Mouse (Mus musculus) spleen, adult 12 weeks (tissue): ENCODE measurements around the gene Eno1.

ENCODE experiments used
- DNase-seq: peaks from one replicate; pipeline ENCODE4 v3.0.0; 2022; ENCODE audit warnings: low spot score

Gene Eno1

DNA sequence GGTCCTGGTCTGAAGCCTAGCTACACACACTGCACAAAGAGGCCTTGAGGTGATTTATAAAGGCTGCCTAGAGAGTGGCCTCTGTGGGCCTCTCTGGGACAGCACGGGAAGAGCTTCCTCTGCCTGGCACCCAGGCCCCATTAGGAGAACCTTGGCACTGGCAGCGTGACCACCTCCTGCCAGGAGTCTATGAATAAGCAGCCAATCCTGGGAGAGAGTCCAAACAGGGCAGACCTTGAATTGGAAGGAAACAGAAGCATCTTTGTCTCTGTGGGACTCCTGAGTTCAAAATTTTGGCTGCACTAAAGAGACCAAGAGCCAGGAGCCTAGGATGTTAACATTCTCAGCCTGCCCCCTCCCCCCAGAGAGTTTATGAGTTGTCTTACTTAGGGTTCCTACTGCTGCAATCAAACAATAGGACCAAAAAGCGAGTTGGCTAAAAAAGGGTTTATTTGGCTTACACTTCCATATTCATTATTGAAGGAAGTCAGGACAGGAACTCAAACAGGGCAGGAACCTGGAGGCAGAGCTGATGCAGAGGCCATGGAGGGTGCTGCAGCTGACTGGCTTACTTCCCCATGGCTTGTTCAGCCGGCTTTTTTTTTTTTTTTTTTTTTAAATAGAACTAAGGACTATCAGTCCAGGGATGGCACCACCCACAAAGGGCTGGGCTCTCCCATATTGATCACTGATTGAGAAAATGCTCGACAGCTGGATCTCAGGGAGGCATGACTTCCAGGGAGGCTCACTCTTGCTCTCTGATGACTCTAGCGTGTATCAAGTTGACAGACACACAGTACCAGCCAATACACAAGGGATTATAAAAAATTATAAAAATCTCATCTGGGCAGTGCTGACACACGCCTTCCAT, 9.5 kb upstream of the Eno1 start:
- no peak for DNase-seq

- DNase-seq, result no peak
These were observed 7.8 kb upstream of the Eno1 start for GRCm38 (mm10) chr4:150228581-150229348.

- no peak for DNase-seq
These were observed 6.7 kb upstream of the Eno1 start for GRCm38 (mm10) chr4:150229747-150230390.

DNA sequence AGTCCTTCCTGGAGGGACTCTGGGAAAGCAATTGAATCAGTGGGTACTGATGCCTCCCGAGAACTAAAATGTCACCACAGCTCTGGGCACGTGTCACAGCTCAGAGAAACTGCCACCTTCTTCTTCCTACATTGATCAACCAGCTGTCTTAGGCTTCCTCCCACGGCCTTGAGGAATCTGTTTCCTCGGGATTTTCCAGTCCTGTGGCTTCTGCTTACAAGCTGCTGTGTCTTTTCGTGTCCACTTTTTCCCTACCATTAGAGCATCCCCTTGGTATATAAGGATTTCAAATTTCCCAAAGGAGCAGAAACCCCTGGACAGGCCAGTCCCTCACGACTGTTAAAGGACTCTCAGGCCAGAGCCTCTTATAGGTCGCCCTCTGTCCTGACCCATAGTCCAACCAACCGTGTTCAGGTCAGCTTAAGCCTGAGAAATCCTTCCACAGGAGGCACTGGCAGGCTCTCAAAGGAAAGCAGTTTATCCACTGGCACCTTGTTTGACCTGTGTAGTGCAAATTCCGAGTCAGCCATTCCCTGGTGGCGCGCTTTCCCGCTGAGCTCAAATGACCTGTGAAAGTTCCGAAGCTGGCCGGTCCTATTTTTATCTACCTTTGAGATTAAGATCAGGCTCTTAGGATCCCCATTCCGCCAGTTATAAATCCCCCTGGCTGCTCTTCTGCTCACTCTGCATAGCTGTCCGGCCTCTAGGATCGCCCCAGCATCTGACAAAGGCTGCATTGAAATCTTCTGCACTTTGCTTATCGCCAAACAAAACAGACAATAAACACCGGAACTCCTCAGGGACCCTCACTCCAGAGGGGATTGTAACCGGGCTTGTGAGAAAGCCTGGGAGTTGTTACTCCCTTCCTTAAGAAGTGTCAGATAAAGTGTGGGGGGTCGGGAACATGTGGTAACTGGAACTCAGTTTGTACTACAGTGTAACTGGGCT, 5.8 kb upstream of the Eno1 start:
- DNase-seq, result no peak

DNA sequence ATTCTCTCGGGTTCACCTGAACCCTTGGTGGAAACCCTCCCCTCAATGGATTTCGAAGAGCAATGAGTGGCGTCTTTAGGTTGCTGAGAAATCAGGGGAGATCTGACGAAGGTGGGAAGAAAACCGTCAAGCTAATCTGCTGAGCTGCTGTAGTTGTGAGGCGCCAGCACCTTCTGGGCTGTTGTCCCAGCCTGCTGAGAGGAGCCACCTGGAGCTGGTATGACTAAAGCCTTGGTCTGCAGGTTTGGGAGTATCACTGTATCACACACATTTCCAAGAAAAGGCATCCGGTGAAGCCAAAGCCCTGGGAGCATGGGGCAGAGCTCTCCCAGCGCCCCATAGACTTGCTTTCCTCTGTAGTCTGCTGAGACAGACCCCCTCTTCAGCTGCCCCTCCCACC, 4.7 kb upstream of the Eno1 start:
- no peak for DNase-seq

DNA sequence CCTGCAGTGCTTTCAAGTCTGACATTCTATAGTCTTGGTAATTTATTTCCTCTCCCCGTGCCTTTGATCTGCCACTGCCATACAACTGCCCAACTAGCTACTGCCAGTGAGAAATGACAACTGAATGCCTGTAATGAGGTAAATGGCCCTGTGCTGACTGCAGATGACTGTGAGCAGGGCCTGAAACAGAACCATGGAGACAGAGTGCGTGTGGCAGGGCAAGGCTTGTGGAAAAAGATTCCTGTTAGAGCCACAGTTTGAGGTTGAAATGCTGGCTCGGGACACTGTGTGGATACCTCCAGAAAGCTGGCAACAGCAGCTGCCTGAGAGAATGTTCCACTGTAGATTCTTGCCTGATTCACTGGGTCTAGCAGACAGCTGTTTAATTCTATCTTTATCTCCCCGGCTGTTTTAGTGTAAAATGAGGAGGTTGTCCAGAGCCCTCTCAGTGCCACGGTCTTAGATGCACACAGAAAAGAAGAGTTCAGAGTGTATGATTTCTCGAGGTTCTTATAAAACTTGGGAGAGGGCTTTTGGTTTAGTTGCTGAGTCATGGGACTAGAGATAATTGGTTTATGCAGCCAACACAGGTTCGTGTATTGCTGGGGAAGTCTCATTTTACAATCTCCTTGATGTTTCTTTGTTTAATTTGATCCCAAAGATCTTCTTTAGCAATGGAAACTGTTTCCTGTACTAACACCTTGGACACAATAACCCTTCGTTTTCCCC, 1.8 kb upstream of the Eno1 start:
- DNase-seq, result no peak

GRCm38 (mm10) chr4:150235585-150235984, 936 bp upstream of the Eno1 start:
- no peak for DNase-seq

- no peak for DNase-seq
These were observed 490 bp upstream of the Eno1 start for GRCm38 (mm10) chr4:150236031-150236430.

DNA sequence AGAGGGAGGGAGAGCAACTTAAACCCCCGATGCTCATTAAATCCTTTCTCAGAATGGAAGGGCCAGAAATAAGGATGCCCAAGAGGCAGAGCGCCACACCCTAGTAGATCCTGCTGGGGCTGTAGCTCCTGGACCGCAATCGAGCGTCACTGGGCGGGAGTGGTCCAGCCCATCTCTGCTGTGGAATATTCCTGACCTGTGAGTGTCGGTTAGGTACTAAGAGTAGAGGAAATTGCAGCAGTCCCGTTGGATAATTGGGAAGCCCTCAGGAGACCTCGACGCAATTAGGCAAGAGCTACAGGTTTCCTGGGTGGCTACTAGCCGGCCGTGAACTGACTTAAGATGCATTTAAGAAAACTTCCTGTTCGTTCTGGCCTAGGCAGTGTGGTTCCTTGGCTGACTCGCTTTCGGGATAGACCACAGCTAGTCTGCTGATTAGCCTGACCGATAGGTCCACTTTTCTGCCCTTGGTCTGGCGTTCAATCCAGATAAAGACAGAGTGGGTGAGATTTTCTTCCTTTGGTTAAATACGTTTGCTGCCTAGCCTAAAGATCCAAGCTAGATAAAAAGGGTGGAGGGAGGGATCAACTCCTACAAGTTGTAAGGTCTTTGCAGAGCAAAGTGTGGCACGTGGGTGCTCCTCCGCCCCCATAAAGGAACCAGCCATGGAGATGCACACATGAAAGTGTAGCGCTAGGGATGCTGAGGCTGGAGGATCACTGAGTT, 1.3 kb downstream of the Eno1 start:
- no peak for DNase-seq

- no peak for DNase-seq
These were observed 2.0 kb downstream of the Eno1 start for GRCm38 (mm10) chr4:150238433-150239086.

DNA sequence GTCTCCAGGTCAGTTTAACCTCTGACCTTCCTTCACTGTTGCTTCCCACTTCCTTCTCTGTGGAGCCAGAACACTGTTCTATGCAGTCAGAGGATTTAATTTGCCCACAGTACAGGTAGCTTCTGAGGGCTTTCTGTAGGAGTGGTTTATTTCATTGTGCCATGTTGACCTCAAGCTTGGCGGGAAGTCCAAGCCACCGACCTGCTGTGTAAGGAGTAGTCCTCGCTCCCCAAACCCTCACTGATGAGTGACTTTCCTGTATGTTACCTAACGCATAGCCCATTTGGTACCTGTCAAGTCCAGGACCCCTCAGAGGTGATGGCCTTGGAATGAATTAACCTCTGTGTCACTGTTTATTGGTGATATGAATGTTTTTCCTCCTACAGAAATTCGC, 2.6 kb downstream of the Eno1 start:
- no peak for DNase-seq

- DNase-seq, result no peak
These were observed 3.0 kb downstream of the Eno1 start for GRCm38 (mm10) chr4:150239503-150239902.

GRCm38 (mm10) chr4:150239951-150240368, 3.4 kb downstream of the Eno1 start:
- DNase-seq, result peak; percentile 64

DNA sequence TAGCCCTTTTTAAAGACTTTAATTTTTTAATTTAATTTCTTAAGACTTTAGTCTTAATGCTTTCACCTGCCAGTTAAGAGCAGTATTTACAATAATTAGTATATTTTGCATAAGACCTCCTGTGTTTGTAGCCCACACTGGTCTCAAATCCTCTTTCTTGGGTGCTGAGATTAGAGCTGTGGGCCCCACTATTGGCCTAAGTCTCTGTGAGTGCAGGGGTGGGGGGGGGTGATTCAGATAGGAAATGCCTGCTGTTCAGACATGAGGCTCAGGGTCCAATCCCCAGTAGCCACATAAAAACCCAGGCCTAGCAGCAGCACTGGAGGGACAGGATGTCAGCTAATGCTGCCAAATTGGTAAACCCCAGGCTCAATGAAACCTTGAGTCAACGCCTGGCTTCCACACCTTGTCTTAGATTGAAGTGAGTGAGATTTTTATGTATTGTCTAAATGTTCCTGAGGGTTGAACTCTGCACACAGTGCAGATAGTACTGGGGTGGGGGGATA, 3.9 kb downstream of the Eno1 start:
- DNase-seq, result no peak

- no peak for DNase-seq
These were observed 5.2 kb downstream of the Eno1 start for GRCm38 (mm10) chr4:150241708-150242107.

DNA sequence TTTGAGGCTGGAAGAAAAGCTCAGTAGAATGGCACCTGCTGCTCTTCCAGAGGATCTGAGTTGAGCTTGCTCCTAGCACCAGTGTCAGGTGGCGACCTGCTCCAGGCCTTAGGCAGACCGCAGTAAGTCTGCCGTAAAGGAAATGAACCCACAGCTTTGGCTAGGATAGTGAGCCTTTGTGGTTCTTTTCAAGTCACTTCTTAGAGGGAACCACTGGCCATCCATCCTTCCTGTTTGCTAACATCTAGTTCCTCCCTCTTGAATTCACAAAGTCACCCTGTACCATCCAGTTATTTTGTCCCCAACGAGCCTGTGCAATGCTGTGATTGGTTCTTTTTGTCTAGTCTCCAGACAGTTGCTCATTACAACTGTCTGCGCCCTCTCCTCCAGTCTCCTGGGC, 6.2 kb downstream of the Eno1 start:
- no peak for DNase-seq

DNA sequence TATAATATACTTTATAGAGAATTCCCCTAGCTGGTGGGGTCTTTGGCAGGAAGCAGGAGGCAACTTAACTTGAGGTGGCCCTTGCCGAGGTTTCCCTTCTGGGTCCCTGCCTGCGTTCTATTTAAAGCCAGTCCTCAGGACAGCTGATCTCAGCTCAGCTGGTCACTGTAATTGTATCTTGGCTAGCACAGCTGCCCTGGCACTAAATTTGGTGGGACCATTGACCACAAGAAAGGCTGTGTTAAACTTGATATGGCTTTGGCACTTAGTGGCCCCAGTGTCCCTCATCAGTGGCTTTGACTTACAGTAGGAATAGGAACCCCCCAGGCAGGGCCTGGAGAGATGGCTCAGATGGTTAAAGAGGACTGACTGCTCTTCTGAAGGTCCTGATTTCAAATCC, 9.4 kb downstream of the Eno1 start:
- DNase-seq, result no peak

- DNase-seq, result peak; percentile 41
These were observed 11.5 kb downstream of the Eno1 start for GRCm38 (mm10) chr4:150248009-150248408.

DNA sequence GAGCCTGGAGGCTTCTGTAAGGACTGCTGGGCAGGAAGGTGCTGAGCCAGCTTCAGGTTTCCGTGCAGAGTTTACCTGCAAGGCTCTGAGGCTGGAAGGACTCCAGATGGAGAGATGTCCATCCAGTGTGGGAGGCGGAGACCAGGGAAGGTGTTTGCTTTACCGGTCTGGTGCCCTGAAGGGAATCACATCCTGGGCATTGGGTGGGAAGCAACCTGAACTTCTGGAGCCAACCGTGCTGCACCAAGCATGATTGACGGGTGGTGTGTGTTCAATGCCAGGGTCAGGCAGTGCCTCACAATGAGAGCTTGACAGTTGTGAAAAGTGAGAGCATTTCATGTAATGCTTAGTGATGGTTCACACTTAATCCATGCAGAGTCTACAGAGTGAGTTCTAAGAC, 12.4 kb downstream of the Eno1 start:
- DNase-seq, result no peak
